ENCODE assay signal across 8 mouse cellular contexts in the genomic region with DNA sequence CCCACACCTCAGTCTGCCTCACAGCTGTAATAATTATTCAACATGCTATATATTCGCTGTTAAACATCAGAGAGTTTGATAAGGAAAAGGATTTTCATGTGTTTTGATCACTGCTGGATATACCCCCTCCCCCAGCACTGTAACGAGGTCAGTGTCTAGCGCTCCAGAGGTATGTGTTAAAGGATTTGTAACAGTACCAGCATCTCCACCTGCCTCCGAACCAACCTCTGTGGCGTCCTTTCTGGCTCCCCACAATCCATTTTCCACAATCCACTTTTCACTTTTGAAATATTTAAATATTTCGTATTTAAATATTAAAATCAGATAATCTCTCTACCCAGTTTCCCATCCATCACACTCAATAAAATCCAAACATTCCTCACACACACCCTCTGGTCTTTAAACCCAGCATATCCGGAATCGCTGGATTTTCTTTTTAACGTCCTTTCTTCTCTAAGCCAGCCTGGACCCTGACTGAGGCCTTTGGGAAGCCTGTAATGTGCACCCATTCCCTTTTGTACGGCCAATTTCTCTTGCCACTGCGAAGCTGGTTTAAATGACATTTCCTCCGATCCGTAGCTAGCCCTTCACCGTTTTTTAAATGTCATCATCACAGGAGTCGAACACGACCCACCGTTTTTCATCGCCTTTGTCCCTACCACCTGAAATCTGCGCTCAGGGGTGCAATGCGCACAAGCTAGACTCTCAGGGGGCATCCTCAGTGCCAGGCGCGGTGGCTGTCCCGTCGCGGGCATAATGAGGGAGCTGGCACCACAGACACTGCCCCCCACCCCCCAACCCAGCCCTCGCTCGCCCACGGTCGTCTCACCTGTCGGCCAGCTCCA. TPM values are rescaled to one million over a fixed set of nuclear protein-coding genes. Genes with fewer than 3 reads are reported as not detected.
A peak's percentile ranks its signal among the peaks of the same experiment; 100 is the strongest.
DNase-seq lines count a peak whose midpoint lies in the region; ATAC-seq and TF ChIP-seq lines count a peak whose summit lies in the region.

No protein-coding gene starts in this region.

- ATAC-seq in frontal cortex, adult (ENCODE audit: low TSS enrichment) = peak; percentile 16; the same call in 1 of the 2 replicates
- ATAC-seq in hindbrain, embryonic 13.5 days (ENCODE audit: low FRiP score) = peak; percentile 28; the same call in 1 of the 2 replicates
- no peak; the same call in 1 of the 2 replicates for ATAC-seq in midbrain, embryonic 12.5 days (ENCODE audit: low FRiP score, low read depth)

- no peak for DNase-seq in frontal cortex, postnatal 25 days (ENCODE audit: low spot score in 2 of 2)
- no peak for DNase-seq in testis, postnatal 10 days (ENCODE audit: low spot score)
- DNase-seq in adrenal gland, postnatal 25 days = no peak
- DNase-seq in thymus, adult 18-20 months = no peak

- H3K27me3 ChIP-seq in testis, adult 2 months (ENCODE audit: control insufficient read depth, insufficient read depth, low read length) = no peaks in the 10 kb centered on the region
- no peaks in the 10 kb centered on the region for H3K27me3 ChIP-seq in hindbrain, embryonic 13.5 days
- H3K27me3 ChIP-seq in midbrain, embryonic 12.5 days = no peaks in the 10 kb centered on the region

- no peak for TF ChIP-seq POLR2A in testis, adult 2 months (IDR thresholded peaks at IDR 0.05; ENCODE audit: control insufficient read depth, low read depth, low read length)

- 3% methylated on average over 30 of the region's 30 CpGs for WGBS in hindbrain, embryonic 13.5 days
- WGBS in midbrain, embryonic 12.5 days = 4% methylated on average over 30 of the region's 30 CpGs

- peak overlapping the region; percentile 95 for H3K27ac ChIP-seq in testis, adult 2 months (ENCODE audit: control insufficient read depth, insufficient read depth, low read depth, low read length)
- H3K27ac ChIP-seq in hindbrain, embryonic 13.5 days = peak overlapping the region; percentile 93
- peak overlapping the region; percentile 85 for H3K27ac ChIP-seq in midbrain, embryonic 12.5 days (replicated peaks)

- H3K4me1 ChIP-seq in testis, adult 2 months (ENCODE audit: control insufficient read depth, insufficient read depth, low read length) = peaks cover 9% of the 10 kb centered on the region
- peaks cover 33% of the 10 kb centered on the region for H3K4me1 ChIP-seq in hindbrain, embryonic 13.5 days (replicated peaks)
- peaks cover 20% of the 10 kb centered on the region for H3K4me1 ChIP-seq in midbrain, embryonic 12.5 days

- H3K9me3 ChIP-seq in hindbrain, embryonic 13.5 days = no peaks in the 10 kb centered on the region
- no peaks in the 10 kb centered on the region for H3K9me3 ChIP-seq in midbrain, embryonic 12.5 days

- peak overlapping the region; percentile 91 for H3K4me3 ChIP-seq in testis, adult 2 months (ENCODE audit: control insufficient read depth, low read depth, low read length)
- peak overlapping the region; percentile 83 for H3K4me3 ChIP-seq in hindbrain, embryonic 13.5 days
- peak overlapping the region; percentile 94 for H3K4me3 ChIP-seq in midbrain, embryonic 12.5 days

- no peaks in the 10 kb centered on the region; the same call in none of the 2 replicates for H3K36me3 ChIP-seq in testis, adult 2 months (ENCODE audit: control insufficient read depth, insufficient read depth, low read length)
- H3K36me3 ChIP-seq in hindbrain, embryonic 13.5 days = peaks cover 11% of the 10 kb centered on the region
- H3K36me3 ChIP-seq in midbrain, embryonic 12.5 days = peaks cover 20% of the 10 kb centered on the region

- peak overlapping the region; percentile 82 for H3K4me2 ChIP-seq in hindbrain, embryonic 13.5 days
- H3K4me2 ChIP-seq in midbrain, embryonic 12.5 days (replicated peaks) = peak overlapping the region; percentile 86

- H3K9ac ChIP-seq in hindbrain, embryonic 13.5 days = peak overlapping the region; percentile 92
- H3K9ac ChIP-seq in midbrain, embryonic 12.5 days (replicated peaks) = peak overlapping the region; percentile 94

- TF ChIP-seq CTCF in testis, adult 2 months (IDR thresholded peaks at IDR 0.05; ENCODE audit: control insufficient read depth, insufficient read depth, insufficient replicate concordance, low read depth, low read length) = no peak

RNA-seq across cellular contexts. Expression of a gene that starts 1.0 kb away (rescaled TPM):
- polyA plus RNA-seq in testis, adult 2 months (2012; rRNA removed) = 10.2 and 11.2 TPM in 2 replicates
- polyA plus RNA-seq in hindbrain, embryonic 13.5 days (2015; fragmentation: Nextera tagmentation; extraction: Ambion mirVana) = 11.0 and 12.2 TPM in 2 replicates
- 13.7 and 15.3 TPM in 2 replicates for polyA plus RNA-seq in midbrain, embryonic 12.5 days (2016; fragmentation: Nextera tagmentation; extraction: Ambion mirVana)
- 55.1 and 62.2 TPM in 2 replicates for total RNA-seq in adrenal gland, postnatal 25 days (2021)

RNA-seq across cellular contexts. Expression of a gene that starts 29.9 kb away (rescaled TPM):
- polyA plus RNA-seq in testis, adult 2 months (2012; rRNA removed) = 422 and 444 TPM in 2 replicates
- polyA plus RNA-seq in hindbrain, embryonic 13.5 days (2015; fragmentation: Nextera tagmentation; extraction: Ambion mirVana) = 0.75 and 0.84 TPM in 2 replicates
- polyA plus RNA-seq in midbrain, embryonic 12.5 days (2016; fragmentation: Nextera tagmentation; extraction: Ambion mirVana) = 0.75 and 0.89 TPM in 2 replicates
- 1.2 and 1.3 TPM in 2 replicates for total RNA-seq in adrenal gland, postnatal 25 days (2021)

RNA-seq across cellular contexts. Expression of a gene that starts 30.0 kb away (rescaled TPM):
- 145 and 152 TPM in 2 replicates for polyA plus RNA-seq in testis, adult 2 months (2012; rRNA removed)
- polyA plus RNA-seq in hindbrain, embryonic 13.5 days (2015; fragmentation: Nextera tagmentation; extraction: Ambion mirVana) = 103 and 106 TPM in 2 replicates
- polyA plus RNA-seq in midbrain, embryonic 12.5 days (2016; fragmentation: Nextera tagmentation; extraction: Ambion mirVana) = 93.9 and 100.0 TPM in 2 replicates
- 60.3 and 63.2 TPM in 2 replicates for total RNA-seq in adrenal gland, postnatal 25 days (2021)

RNA-seq across cellular contexts. Expression of a gene that starts 56.1 kb away (rescaled TPM):
- 6.6 and 7.7 TPM in 2 replicates for polyA plus RNA-seq in testis, adult 2 months (2012; rRNA removed)
- polyA plus RNA-seq in hindbrain, embryonic 13.5 days (2015; fragmentation: Nextera tagmentation; extraction: Ambion mirVana) = 27.2 and 32.3 TPM in 2 replicates
- polyA plus RNA-seq in midbrain, embryonic 12.5 days (2016; fragmentation: Nextera tagmentation; extraction: Ambion mirVana) = 44.5 and 48.0 TPM in 2 replicates
- 23.8 and 24.7 TPM in 2 replicates for total RNA-seq in adrenal gland, postnatal 25 days (2021)

RNA-seq across cellular contexts. Expression of a gene that starts 56.2 kb away (rescaled TPM):
- polyA plus RNA-seq in testis, adult 2 months (2012; rRNA removed) = 24.7 and 30.4 TPM in 2 replicates
- polyA plus RNA-seq in hindbrain, embryonic 13.5 days (2015; fragmentation: Nextera tagmentation; extraction: Ambion mirVana) = 255 and 257 TPM in 2 replicates
- polyA plus RNA-seq in midbrain, embryonic 12.5 days (2016; fragmentation: Nextera tagmentation; extraction: Ambion mirVana) = 366 and 368 TPM in 2 replicates
- 1,778 and 1,859 TPM in 2 replicates for total RNA-seq in adrenal gland, postnatal 25 days (2021)

Comparison
In these comparisons a context has a peak if more than half of its experiments do, and no peak if none do; other contexts are left out.
1. RNA of a gene that starts 29.9 kb away (polyA plus RNA-seq): 422 to 444 TPM in testis, adult 2 months; 0.75 to 0.89 TPM in midbrain, embryonic 12.5 days and 0.75 to 0.84 TPM in hindbrain, embryonic 13.5 days; every median in the first group is over 100 times any median in the second.
2. Peak in every context shown above with its lines, with median percentiles within 50 percentile points of each other: H3K27ac ChIP-seq and H3K4me3 ChIP-seq.